Mouse (Mus musculus): Measurements from ENCODE around the gene Chsy1.

Chsy1 gene

GRCm38 (mm10) chr7:66109855-66110635 lies 730 bp downstream of the Chsy1 start:
- peak; percentile 61 for DNase-seq (ENCODE audit: low read depth, low spot score)

- DNase-seq (ENCODE audit: low read depth, low spot score): peak; percentile 38
These were observed 1.4 kb downstream of the Chsy1 start for GRCm38 (mm10) chr7:66110636-66111112.

- no peak for DNase-seq (ENCODE audit: low read depth, low spot score)
These were observed 1.9 kb downstream of the Chsy1 start for GRCm38 (mm10) chr7:66111211-66111610.

GRCm38 (mm10) chr7:66113561-66113960 lies 4.2 kb downstream of the Chsy1 start:
- DNase-seq (ENCODE audit: low read depth, low spot score): no peak

- DNase-seq (ENCODE audit: low read depth, low spot score): no peak
These were observed 6.6 kb downstream of the Chsy1 start for GRCm38 (mm10) chr7:66115821-66116343.

- no peak for DNase-seq (ENCODE audit: low read depth, low spot score)
These were observed 7.7 kb downstream of the Chsy1 start for GRCm38 (mm10) chr7:66116906-66117482.

- DNase-seq (ENCODE audit: low read depth, low spot score): no peak
These were observed 8.7 kb downstream of the Chsy1 start for GRCm38 (mm10) chr7:66118046-66118445.

GRCm38 (mm10) chr7:66118796-66119195 lies 9.5 kb downstream of the Chsy1 start:
- DNase-seq (ENCODE audit: low read depth, low spot score): no peak

GRCm38 (mm10) chr7:66120139-66120538 lies 10.8 kb downstream of the Chsy1 start:
- no peak for DNase-seq (ENCODE audit: low read depth, low spot score)

- no peak for DNase-seq (ENCODE audit: low read depth, low spot score)
These were observed 11.5 kb downstream of the Chsy1 start for GRCm38 (mm10) chr7:66120702-66121396.

- DNase-seq (ENCODE audit: low read depth, low spot score): no peak
These were observed 15.2 kb downstream of the Chsy1 start for GRCm38 (mm10) chr7:66124551-66124968.

GRCm38 (mm10) chr7:66125368-66125767 lies 16.1 kb downstream of the Chsy1 start:
- no peak for DNase-seq (ENCODE audit: low read depth, low spot score)

GRCm38 (mm10) chr7:66127951-66128645 lies 18.8 kb downstream of the Chsy1 start:
- no peak for DNase-seq (ENCODE audit: low read depth, low spot score)

GRCm38 (mm10) chr7:66128857-66129256 lies 19.5 kb downstream of the Chsy1 start:
- no peak for DNase-seq (ENCODE audit: low read depth, low spot score)

- no peak for DNase-seq (ENCODE audit: low read depth, low spot score)
These were observed 21.0 kb downstream of the Chsy1 start for GRCm38 (mm10) chr7:66130296-66130695.

GRCm38 (mm10) chr7:66131776-66132421 lies 22.6 kb downstream of the Chsy1 start:
- no peak for DNase-seq (ENCODE audit: low read depth, low spot score)

GRCm38 (mm10) chr7:66134154-66134553 lies 24.8 kb downstream of the Chsy1 start:
- no peak for DNase-seq (ENCODE audit: low read depth, low spot score)

- DNase-seq (ENCODE audit: low read depth, low spot score): peak; percentile 18
These were observed 26.3 kb downstream of the Chsy1 start for GRCm38 (mm10) chr7:66135644-66136043.

- no peak for DNase-seq (ENCODE audit: low read depth, low spot score)
These were observed 26.9 kb downstream of the Chsy1 start for GRCm38 (mm10) chr7:66136187-66136586.

- DNase-seq (ENCODE audit: low read depth, low spot score): no peak
These were observed 28.0 kb downstream of the Chsy1 start for GRCm38 (mm10) chr7:66137309-66137708.

GRCm38 (mm10) chr7:66138301-66138700 lies 29.0 kb downstream of the Chsy1 start:
- no peak for DNase-seq (ENCODE audit: low read depth, low spot score)
